Mouse (Mus musculus) lung, embryonic 15.5 days (tissue): ENCODE measurements around the gene Dixdc1. TPM values are rescaled to one million over a fixed set of nuclear protein-coding genes. Genes with fewer than 3 reads are reported as not detected.

ENCODE experiments used
- ATAC-seq: fragments of 200-750 bp; cut with Nextera tagmentation; 2 replicates; pipeline ENCODE4 v1.8.0; 2017; ENCODE audit warnings: moderate number of reproducible peaks, borderline replicate concordance; ENCODE audit not compliant: low FRiP score, low TSS enrichment; ENCODE audit errors: extremely low read depth
- H3K27ac ChIP-seq: fragments of 300-500 bp; sonication (generic); 2 replicates; pipeline ENCODE4 v1.5.1; 2015; ENCODE audit warnings: moderate library complexity, mild to moderate bottlenecking, inconsistent platforms
- H3K27me3 ChIP-seq: fragments of 300-500 bp; sonication (generic); 2 replicates; pipeline ENCODE4 v1.6.1; 2015; ENCODE audit warnings: inconsistent platforms
- H3K36me3 ChIP-seq: fragments of 300-500 bp; sonication (generic); 2 replicates; pipeline ENCODE4 v1.6.1; 2015; ENCODE audit warnings: inconsistent platforms
- H3K4me1 ChIP-seq: fragments of 300-500 bp; sonication (generic); 2 replicates; pipeline ENCODE4 v1.6.1; 2015; ENCODE audit warnings: inconsistent platforms
- H3K4me2 ChIP-seq: fragments of 300-500 bp; sonication (generic); 2 replicates; pipeline ENCODE4 v1.6.1; 2015; ENCODE audit warnings: inconsistent platforms, mild to moderate bottlenecking, moderate library complexity
- H3K4me3 ChIP-seq: fragments of 300-500 bp; sonication (generic); 2 replicates; pipeline ENCODE4 v1.5.1; 2015; ENCODE audit warnings: mild to moderate bottlenecking, inconsistent platforms
- H3K9ac ChIP-seq: fragments of 300-500 bp; sonication (generic); 2 replicates; pipeline ENCODE4 v1.6.1; 2015; ENCODE audit warnings: inconsistent platforms
- H3K9me3 ChIP-seq: fragments of 300-500 bp; sonication (generic); 2 replicates; pipeline ENCODE4 v1.6.1; 2016; ENCODE audit warnings: inconsistent platforms
- WGBS: fragments of 180-500 bp; shearing (Covaris S2); methylation state at CpG from one replicate; pipeline ENCODE4 v1.1.7; 2015; 5-methylcytosine and 5-hydroxymethylcytosine counted together
- polyA plus RNA-seq: library from polyadenylated mRNA; unstranded; fragments of >200 nt; fragmentation: Nextera tagmentation; extraction: Ambion mirVana; gene quantifications from 2 replicates; pipeline ENCODE4 v1.2.1, GENCODE M21; 2015

Gene Dixdc1
- polyA plus RNA-seq, 1 experiment from 2014 or later, result 7.8 TPM

DNA sequence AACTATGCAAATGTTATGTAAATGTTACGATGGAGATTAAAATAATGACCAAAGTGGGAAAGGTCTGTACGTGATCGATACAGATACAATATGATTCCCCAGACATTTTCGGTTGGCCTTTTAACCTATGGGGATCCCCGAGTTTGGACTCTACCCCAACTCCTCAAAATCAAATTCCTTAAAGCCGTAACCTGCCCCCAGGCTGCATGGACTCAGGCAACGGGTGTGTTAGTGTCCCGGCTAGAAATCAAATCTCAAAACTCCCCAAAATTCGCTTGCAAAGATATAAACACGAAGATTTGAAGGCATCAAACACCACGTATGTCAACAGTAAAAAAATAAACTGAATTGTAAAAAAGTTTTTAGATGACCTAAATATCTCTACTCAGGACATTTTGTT lies 123.2 kb downstream of the Dixdc1 start:
- no peaks in the 10 kb centered on the region for H3K9me3 ChIP-seq
- peak overlapping the region; percentile 70 for H3K4me2 ChIP-seq
- no peaks in the 10 kb centered on the region for H3K27me3 ChIP-seq
- H3K27ac ChIP-seq, result no peak overlapping the region; the same call in 1 of the 2 replicates
- no peak for ATAC-seq
- peak overlapping the region; percentile 100 for H3K4me3 ChIP-seq
- 32% methylated on average over 11 of the region's 11 CpGs for WGBS
- peaks cover 15% of the 10 kb centered on the region for H3K4me1 ChIP-seq
- H3K36me3 ChIP-seq, result peaks cover 35% of the 10 kb centered on the region
- peak overlapping the region; percentile 100 for H3K9ac ChIP-seq

Other genes starting within 250 kb of the Dixdc1 start
- gene Plet1, start 245.0 kb downstream of the Dixdc1 start, polyA plus RNA-seq, result 1.6 TPM in 2 replicates
- gene Pts, start 210.8 kb downstream of the Dixdc1 start, polyA plus RNA-seq, result 70.4 and 71.2 TPM in 2 replicates
- gene Il18, start 184.7 kb downstream of the Dixdc1 start, polyA plus RNA-seq, result 5.6 and 6.5 TPM in 2 replicates
- 0.13 and 0.20 TPM in 2 replicates for gene Bco2, start 184.3 kb downstream of the Dixdc1 start, polyA plus RNA-seq
- not detected in 2 replicates for gene Tex12, start 178.2 kb downstream of the Dixdc1 start, polyA plus RNA-seq
- 305 and 310 TPM in 2 replicates for gene Sdhd, start 135.7 kb downstream of the Dixdc1 start, polyA plus RNA-seq
- gene Timm8b, start 135.6 kb downstream of the Dixdc1 start, polyA plus RNA-seq, result 176 and 188 TPM in 2 replicates
- 5.5 and 7.1 TPM in 2 replicates for gene Pih1d2, start 122.2 kb downstream of the Dixdc1 start, polyA plus RNA-seq
- gene Nkapd1, start 122.1 kb downstream of the Dixdc1 start, polyA plus RNA-seq, result 19.1 and 21.6 TPM in 2 replicates
- gene Dlat, start 79.7 kb downstream of the Dixdc1 start, polyA plus RNA-seq, result 42.4 and 42.5 TPM in 2 replicates
- gene 2310030G06Rik, start 7.0 kb upstream of the Dixdc1 start, polyA plus RNA-seq, result 13.2 and 16.2 TPM in 2 replicates
- 111 and 131 TPM in 2 replicates for gene Cryab, start 11.8 kb upstream of the Dixdc1 start, polyA plus RNA-seq
- 14.5 and 16.4 TPM in 2 replicates for gene Hspb2, start 12.8 kb upstream of the Dixdc1 start, polyA plus RNA-seq
- gene Fdxacb1, start 28.7 kb upstream of the Dixdc1 start, polyA plus RNA-seq, result 11.3 and 12.2 TPM in 2 replicates
- gene Alg9, start 35.5 kb upstream of the Dixdc1 start, polyA plus RNA-seq, result 38.9 and 39.5 TPM in 2 replicates
- gene 1110032A03Rik, start 36.0 kb upstream of the Dixdc1 start, polyA plus RNA-seq, result 31.7 and 35.8 TPM in 2 replicates
- 62.1 and 66.1 TPM in 2 replicates for gene Ppp2r1b, start 105.8 kb upstream of the Dixdc1 start, polyA plus RNA-seq